Mouse (Mus musculus): ENCODE data around the gene Acox1.

Acox1 gene

DNA sequence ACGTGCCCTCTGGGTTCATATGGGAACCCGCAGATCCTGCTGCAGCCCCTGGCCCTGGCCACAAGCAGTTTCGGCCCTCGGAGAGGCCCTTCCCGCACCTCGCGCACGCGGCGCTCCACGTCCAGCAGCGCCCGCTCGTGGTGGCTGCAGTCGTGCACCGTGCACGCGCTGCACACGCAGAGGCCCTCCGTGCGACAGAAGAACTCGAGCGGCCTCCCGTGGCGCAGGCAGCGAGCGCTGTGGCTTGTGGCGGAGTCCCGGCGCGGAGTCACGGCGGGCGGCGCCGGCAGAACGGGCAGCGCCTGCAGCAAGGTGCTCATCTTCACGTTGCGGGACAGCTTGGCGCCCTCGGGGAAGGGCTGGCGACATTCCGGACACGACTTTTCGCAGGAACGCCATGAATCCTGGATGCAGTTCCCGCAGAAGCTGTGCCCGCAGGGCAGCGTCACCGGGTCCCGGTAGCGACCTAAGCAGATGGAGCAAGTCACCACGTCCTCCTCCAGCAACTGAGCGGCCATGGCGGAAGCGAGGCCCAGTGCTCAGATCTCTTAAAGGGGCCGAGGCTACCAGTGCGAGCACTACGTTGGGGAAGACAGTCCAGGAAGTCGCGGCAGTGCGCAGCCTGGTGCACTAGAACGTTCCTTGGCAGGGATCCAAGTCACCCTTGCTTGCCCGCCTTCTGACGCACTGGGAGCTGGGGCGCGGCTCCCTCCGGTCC lies 68.2 kb downstream of the Acox1 start, which contains the start of gene Trim65:
TSS of gene Trim65 (minus strand) at position 641 of the 718 bp plus-strand sequence.
- peak; percentile 93 for DNase-seq (ENCODE audit: low spot score)

DNA sequence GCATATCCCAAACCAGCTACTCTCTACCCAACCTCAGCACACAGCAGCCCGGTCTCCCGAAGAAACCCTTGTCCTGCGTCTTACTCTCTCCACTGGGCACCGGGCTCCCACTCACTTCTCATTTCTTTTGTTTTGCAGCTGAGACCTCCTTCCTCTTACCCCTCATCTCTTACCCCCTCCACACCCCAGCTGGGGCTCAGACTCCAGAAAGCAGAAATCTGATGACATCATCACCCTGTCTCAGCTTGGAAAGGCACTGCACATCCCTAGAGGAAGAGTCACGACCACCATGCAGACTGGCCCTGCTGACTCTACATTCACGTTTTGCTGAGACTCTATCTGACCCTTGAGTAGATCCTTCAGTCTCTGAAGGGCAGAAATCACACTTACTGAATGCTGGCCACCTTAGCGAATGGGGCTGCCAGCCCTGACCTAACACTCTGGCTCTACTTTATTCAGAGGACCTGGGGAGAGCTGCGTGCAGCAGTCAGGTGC lies 68.8 kb downstream of the Acox1 start:
- no peak for DNase-seq (ENCODE audit: low spot score)

DNA sequence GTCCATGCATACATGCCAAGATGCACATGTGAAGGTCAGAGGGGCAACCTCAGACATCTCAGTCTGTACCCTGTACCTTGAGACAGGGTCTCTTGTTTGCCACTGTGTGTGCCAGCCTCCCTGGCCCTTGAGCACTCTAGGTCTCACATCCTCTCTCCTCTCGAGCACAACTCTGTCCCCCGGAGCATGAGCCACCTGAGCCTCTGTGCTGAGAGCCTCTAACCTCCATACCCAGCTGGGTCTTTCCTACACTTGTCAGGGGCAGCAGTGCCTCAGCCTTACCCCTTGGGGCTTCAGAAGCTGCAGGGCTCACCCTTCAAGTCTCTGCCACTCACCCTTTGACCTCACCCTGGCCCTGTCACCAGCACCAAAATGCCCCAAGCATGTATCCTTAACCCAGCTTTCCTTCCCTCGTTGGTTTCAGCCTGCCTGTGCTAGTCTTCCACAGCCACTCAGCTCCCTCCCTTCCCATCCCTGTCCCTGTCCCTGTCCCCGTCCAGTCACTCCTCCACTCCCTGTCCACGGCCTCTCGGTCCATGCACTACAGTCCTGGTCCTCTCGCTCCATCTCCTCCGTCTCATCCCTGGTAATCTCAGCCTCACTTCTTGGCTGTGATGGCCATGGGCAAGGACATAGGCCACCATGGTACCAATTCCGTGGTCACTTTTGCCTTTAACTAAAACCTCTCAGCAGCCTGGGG lies 69.6 kb downstream of the Acox1 start:
- no peak for DNase-seq (ENCODE audit: low spot score)

DNA sequence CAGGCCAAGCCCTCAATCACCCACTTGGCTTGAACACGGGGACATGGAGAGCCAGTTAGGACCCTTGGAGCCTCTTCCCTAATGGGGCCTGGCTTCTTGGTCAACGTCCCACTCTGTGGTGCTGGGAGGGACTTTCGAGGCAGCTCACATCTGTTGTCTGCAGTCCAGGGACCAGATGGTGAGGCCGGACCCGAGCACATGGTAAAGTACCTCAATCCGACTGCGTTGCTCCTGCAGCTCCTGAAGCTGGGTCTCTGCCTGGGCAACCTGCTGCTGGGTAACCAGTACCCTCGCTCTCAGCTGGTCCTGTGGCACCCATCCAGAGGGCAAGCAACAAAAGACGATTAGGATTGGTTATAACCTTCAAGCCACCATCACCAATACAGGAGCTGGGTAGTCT lies 70.9 kb downstream of the Acox1 start:
- no peak for DNase-seq (ENCODE audit: low spot score)

DNA sequence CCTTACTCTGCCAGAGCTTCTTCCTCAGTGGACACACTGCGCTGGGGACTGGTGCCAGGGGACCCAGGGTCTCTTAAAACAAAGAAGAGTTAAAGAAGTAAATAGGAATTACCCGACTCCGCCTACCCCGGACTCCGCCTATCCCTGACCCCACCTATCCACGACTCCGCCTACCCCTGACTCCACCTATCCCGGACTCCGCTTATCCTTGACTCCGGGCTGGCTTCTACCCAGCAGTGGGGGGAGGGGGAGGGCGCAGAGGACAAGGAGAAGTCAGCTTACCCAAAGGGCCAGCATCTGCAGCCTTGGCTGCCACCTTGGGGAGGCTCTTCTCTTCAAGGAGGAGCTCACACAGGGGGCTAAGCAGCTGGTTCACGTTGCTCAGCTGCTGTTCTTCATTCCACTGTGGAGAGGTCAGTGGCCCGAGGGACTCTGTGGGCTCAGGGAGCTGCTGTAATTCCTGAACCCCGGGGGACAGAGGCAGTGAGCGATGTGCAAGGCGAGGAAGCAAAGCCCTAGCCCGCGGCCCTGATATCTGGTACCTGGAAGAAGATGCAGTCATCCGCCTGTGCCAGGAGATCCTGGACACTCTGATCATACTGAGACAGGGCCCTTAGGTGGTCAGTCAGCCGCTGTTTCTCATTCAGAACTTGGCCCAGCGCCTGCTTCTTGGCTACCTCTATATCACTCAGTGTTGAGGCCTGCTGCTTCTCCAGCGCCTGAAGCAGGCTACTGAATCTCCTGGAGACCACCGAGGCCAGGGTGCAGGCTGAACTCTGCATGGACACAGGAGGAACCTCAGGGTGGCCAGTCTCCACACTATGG lies 71.5 kb downstream of the Acox1 start, which contains the start of gene Trim47:
TSS of gene Trim47 (minus strand) at position 55 of the 825 bp plus-strand sequence.
- DNase-seq (ENCODE audit: low spot score) = peak; percentile 86

DNA sequence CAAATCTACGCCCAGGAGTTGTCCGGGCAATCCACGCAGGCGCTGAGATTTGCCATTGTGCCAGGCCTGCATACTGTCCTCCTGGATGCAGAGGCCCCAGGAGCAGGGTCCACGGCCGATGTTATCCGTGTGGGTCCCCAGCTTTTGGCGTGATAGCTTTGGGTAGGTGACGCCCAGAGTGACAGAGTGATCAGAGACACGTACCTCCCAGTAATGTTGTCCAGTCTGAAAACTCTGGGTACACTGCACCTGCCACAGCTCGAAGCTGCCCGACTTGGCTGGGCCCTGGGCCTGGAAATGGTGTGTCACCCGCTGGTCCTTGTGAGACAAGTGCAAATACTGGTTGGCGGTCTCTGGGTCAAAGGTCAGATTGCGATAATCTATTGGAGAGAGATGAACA lies 72.6 kb downstream of the Acox1 start:
- DNase-seq (ENCODE audit: low spot score) = no peak

Measured in urinary bladder, postnatal 14 days (tissue).